Mouse (Mus musculus) kidney, postnatal 36 days (tissue): ENCODE measurements around the gene Bcap29.
"Not testable (repeated sequence)": the region's sequence is repeated elsewhere in the genome, so short reads cannot be mapped to it uniquely, and the experiment has no call there.

Experiments used
- DNase-seq, 2 experiments: peaks; one replicate each; pipeline ENCODE4 v3.0.0; 2021 to 2022; ENCODE audit warnings: mixed read lengths in 2 of 2

Bcap29 gene

DNA sequence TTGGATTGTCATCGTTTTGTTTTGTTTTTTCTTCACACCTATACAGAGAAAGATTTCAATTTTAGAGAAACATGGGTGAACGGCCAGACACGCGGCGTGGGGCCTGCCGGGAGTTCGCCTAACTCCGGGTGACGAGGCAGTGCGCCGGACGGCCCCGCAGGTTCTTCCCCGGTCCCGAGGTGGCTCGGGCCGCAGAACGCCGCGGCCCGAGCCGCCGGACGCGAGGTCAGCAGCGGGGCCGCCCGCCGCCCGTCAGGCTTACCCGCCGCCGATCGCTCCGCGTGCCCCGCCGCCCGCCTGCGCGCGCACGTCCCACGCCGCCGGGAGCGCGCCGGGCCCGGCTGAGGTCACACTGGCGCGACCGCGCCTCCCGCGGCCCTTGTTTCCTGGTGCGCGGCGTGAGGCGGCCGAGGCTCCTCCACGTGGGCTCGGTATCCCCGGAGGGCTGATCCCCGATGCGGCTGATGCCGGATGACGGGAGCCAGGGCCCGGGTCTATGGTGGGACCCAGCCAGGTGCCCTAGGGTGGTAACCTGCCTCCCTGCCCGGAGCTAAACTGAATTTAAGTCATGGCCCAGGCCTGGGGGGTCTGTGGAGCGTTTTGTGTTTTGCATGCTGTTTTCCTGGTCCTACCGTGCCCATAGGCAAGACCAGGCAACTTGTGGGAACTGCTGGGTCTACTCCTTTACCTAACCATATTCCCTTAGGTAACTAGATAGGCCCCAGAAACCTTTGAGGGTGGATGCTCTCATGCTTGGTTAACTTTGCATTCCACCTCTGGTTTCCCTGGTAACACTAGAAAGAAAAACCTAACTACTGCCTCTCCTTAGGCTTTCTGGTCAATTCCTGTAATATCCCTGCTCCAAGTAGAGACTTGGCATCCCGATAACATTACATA, at the start of gene Bcap29:
Bcap29 (minus strand) TSS at position 316 of the 897 bp plus-strand sequence.
- DNase-seq, result peak; percentile 73 to 90

DNA sequence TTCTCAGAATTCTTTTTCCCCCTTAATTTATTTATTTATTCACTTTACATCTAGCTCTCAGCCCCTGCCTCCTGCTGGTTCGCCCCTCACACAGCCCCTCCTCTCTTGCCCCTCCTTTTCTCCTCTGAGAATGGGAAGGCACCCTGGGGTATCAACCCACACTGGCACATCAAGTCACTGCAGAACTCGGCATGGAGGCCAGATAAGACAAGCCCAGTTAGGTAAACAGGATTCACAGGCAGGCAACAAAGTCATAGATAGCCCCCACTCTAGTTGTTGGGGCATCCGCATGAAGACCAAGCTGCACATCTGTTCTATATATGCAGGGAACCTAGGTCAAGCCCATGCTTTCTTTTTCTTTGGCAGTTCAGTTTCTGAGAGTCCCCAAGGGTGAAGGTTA, 32.7 kb upstream of the Bcap29 start:
- no peak for DNase-seq

DNA sequence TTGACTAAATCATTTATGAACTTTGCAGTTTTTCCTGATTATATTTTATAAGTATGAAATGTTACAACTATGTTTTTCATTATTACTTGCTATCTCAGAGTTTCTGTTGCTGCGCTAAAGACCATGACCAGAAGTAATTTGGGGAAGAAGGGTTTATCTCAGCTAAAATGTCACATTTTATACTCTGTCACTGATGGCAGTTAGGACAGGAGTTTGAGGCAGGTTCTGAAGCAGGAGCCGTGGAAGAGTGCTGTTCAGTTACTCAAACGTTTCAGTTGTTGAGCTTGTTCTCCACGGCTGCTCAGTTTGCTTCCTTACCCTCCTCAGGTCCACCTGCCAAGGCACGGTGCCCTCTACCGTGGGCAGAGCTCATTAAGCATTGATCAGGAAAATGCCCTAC, 31.5 kb upstream of the Bcap29 start:
- DNase-seq, result no peak

DNA sequence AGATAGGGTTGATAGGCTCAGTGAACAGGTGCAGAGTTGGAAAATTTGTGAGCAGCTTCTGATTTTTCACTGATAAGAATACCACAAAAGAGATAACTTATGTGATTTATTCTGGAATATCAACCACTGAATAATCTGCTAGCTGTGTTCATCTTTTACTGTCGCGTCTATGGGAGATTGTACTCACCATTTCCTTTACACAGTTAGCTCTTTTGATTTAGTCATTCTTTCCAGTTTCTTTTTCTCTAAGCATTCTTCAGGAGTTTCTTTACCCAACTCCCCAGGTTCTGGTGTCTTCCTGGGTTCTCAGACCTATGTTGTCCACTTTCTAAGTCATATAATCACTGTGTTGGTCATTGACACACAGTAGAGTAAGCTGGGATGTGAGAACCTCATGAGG, 22.4 kb upstream of the Bcap29 start:
- no peak for DNase-seq

DNA sequence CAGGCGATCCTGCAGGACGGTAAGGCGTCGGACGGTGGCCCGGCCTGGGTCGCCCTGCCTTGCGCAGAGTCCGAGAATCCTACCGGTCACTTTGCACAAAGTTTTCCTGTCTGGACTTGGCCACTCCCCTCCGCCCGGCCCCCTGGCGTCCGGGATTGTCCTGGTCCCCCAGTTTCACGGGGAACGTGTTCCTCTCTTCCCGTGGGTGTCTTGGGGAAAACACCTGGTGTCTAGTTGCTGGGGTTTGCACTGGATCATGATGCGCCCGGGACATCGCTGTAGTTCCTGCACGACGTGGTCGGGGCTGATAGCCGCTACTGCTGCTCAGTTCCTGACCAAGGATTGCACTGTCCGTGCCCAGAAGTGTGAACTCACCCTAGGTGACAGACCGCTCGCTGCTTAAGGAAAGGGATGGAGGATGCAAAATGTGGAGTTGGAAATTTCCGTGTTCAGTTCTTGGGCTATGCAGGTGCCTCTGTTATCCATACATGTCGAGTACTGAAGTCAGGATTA, 20.6 kb upstream of the Bcap29 start:
- DNase-seq, result no peak

DNA sequence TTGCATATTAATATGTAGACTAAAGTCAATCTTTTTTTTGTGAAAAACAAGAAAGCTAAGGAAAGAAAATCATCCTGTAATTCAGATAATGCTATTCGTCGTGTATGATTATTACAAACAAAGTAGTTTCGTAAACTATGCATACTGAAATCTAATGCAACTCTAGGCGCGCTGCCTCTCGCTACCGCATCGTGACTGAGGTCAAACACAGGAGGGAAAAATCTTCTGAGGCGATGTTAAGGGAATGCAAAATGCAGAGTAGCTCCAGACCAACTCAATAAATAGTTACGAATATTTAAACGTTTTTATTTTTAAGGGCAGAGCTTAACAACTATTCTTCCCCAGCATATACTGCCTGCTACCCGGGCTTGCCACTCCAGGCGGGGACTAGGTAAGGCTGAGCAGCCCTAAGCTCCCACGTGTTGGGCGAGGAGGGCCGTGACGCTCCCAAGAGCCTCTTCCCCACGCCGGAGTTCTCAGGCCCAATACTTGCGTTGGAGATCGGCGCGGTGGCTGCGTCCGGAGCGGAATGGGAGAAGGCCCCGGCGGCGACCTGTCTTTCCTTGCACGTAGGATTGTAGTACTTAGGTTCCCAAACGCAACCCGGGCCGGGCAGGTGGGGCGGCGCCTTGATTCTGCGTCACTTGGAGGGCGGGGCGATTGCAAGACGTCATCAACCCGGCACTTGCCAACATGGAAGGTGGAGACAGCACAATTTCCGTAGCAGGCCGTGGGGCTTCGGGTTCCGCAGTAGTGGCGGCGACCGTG, 19.9 kb upstream of the Bcap29 start, which contains the start of the genes Dus4l and Cog5:
Dus4l (minus strand) TSS at position 630 of the 768 bp plus-strand sequence.
Cog5 (plus strand) TSS at position 673 of the 768 bp plus-strand sequence.
- peak; percentile 96 to 97 for DNase-seq

DNA sequence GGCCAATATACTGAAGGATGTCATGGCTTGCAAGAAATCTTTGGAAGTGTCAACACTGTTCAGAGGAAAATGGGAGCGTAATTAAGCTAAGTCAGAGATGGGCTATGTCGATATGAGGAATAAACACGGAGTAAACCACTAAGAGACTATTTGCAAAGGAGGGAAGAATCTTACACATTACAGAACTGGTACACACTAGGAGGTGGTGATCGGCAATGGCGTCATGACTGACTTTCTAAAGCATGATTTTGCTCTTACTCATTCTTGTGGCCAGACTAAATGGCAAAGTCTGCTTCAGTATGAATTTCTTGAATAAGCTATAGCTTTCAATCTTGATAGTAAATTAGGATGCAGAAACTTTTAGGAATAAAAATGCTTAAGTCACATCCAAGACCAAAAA, 19.2 kb upstream of the Bcap29 start:
- no peak for DNase-seq

DNA sequence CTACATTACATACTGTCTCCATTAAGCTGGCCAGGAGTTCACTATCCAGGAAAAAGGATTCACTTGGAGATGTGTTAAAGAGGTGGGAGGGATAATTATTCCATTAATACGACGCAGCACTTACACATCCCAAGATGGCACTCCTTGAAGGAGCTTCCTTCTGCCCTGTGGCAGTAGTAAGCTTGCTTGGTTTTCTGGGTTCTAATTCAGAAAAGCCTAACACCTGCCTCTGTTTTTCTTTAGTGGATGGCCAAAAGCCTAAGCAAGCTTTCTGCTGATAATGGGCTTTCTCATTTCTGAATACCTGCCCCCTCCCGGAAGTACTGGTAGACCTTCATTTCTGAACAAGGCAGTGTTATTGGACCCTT, 766 bp upstream of the Bcap29 start:
- DNase-seq, result no peak

DNA sequence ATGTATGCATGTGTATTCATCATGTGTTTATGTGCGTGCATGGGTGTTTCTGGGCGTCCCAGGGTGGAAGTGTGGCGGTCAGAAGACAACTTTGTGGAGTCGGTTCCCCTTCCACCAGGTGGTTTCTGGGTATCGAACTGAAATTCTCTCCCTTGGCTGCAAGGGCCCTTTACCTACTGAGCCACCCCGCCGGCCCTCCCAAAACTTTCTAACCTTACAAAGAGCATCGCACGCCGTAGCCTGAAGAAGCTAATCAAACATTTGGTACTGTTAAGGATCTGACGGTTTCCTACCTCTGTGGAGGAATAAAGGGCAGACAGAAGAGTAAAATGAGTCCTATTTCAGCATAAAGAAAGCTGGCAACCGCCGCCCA, 502 bp downstream of the Bcap29 start:
- peak in 1 of 2 experiments; percentile 27 for DNase-seq

DNA sequence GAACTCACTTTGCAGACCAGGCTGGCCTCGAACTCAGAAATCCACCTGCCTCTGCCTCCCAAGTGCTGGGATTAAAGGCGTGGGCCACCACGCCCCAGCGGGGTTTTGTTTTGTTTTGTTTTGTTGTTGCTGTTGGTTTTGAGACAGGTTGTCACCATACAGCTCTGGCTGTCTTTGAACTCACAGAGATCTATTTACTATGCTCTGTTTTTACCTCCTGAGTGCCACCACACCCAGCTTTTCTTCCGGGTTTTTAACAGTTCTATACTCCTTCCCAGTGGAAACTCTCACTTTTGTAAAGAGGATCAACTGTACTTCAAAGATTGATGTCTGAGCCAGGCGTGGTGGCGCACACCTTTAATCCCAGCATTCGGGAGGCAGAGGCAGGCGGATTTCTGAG, 6.1 kb downstream of the Bcap29 start:
- not testable (repeated sequence) for DNase-seq

DNA sequence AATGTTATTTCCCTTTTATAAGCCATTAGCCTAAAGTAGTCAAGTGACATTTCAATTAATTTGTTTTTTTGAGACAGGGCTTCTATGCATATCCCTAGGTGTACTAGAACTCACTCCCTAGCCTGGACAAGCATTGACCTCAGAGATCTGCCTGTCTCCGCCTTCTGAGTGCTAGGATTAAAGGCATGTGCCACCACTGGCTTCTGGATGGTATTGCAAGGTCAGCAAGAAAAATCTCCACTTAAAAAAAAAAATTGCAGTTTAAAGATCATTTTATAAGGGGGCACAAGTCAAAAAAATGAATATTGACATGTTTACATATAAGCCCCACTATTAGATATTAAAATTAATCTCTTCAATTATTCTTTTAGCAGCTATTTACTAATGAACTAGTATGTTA, 9.4 kb downstream of the Bcap29 start:
- no peak for DNase-seq

DNA sequence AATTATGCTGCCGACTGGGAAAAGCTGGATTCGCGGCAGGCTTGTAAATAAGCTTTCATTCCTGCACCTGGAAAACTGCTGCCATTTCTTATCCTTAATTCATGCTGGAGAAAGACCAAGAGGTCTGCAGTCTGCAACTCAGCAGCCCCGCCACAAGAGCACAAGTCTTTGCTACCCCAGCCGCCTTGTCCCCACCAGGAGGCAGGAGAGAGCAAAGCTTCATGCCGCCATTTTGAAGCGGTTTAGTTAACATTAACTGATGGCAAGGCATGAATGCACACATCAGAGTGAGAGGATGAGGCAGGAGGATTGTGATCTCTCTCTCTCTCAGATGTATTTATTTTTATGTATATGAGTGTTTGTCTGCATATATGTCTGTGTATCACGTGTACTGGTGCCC, 14.4 kb downstream of the Bcap29 start:
- DNase-seq, result no peak

DNA sequence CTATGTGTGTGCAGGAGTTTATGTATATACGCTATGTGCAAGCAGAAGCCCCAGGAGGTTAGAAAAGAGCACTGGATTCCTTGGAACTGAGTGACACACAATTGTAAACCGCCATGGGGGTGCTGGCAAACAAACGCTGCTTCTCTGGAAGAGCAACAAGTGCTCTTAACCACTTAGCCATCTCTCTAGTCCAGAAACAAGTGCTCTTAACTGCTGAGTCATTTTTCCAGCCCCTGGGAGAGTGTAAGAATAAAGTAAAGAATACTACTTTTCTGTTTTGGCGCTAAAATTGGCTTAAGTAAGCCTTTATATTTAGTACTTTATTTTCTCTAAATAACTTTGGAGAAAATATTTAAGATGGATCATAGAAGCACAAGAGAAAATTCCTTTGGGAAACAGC, 21.1 kb downstream of the Bcap29 start:
- no peak for DNase-seq

DNA sequence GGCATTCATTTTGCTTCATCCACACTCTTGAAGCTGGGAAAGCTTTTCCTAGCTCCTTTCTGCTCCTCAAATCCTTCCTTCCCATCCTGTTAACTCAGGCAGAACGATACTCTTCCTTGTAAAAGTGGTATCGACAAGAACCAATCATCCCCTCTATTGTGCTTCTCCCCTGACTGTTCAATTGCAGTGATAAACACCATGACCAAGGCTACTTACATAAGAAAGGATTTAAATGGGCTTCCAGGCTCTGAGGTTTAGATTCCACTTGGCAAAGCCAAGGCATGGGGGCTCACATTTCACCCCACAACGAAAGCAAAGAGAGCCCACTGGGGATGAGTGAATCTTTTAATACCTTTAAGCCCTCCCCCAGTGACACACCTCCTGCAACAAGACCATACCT, 26.3 kb downstream of the Bcap29 start:
- no peak for DNase-seq

DNA sequence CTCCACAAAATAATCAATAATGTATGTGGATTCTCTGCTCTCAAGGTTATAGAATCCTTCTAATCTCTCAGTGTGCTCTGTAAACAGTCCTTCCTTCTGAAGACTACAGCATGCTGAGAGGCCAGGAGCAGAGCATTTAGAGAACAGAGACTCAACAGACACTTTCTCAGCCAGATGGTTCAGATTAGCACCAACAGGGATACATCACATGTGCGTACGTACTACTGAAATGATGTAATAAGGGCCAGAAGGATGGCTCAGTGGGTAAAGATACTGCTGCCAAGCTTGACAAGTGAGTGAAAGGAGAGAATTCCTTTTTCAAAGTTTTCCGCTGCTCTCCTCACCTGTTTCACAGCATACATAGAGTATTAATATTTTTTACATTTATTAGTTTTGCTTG, 29.6 kb downstream of the Bcap29 start:
- DNase-seq, result no peak

DNA sequence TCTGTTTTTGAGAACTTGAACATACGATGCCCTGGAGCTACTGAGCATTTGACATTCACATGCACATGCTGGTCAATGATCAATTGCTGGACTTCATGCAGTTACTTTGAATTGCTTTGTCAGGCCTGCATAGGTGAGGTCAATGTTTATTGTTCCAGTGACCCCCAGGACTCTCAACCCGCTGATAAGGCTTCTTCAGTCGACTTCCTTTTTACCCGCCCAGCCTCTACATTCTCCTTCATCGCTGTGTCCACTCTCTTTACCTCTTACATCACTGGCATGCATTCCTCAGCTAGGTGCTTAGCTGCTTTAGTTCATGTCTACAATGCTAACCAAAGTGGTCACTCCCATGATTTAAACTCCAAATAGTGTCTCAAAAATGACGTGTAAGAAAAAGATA, 30.9 kb downstream of the Bcap29 start:
- DNase-seq, result no peak

DNA sequence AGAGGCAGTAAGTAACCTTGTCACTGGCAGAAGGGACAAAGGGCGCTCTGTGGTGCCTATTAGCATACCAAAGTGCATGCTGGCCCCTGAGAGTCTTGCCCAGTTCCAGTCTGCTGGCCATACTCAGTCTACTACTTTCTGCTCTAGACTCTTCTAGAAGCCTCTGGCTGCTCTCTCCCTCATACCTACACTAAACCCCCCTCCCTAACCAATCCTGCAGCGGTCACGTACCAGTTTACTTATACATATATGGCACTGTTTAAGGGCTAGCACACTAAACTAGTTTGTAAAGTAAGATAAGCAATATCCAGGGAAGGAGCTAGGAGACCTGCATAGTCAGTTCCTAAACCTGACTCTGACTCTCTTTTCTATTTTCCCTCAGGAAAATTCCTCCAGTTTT, 40.2 kb downstream of the Bcap29 start:
- DNase-seq, result peak; percentile 27 to 33

DNA sequence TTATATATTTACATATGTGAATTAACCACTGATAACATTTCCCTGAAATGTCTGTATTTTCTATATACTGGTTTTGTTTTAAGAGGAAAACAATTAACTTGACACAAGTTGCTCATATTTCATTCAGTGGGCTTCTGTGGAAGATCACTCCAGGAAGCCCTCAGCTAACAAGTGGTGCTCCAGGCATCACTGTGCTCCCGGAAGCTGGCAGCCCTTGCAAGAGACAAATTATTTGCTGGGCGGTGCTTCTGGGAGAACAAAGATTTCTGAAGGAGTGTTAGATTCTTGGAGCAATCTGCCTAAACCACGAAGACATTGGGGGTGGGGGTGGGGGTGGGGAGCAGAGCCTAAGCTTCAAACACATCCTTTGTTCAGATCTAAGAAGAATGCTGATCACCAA, 42.4 kb downstream of the Bcap29 start:
- DNase-seq, result no peak

DNA sequence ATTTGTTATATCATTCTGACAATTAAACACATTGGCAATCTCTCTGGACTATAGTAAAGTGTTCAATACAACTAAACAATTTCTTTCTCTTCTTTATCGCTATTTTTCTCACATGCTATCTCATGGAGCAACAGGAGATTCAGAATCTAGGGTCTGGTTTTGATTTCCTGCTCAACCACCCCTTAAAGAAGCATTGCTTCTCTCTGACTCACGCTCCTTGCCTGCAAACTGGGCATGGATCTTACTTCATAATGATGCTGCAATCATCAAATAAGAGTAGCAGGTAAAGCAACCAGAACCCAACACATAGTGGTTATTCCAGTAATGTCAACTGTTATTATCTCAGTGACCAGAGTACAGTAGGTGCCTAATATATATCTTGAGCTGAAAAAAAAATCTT, 50.7 kb downstream of the Bcap29 start:
- no peak for DNase-seq

DNA sequence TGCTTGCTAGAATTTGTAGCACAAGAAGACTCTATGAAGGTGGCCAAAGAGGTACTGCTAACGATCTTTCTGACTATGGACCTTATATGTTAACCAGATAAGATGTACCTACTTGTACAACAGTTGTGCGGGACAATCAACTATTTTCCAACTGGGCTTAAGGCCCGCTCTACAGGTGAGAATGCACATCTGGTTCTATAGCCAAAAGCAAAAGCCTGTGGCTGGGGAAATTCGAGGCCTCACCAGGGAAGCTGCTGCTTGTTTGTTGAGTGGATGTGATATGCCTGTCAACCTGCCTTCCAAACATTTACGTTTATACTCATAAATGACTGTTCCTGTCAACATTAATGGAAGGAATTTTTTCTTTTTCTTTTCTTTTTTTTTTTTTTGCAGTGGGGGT, 52.4 kb downstream of the Bcap29 start:
- no peak for DNase-seq

DNA sequence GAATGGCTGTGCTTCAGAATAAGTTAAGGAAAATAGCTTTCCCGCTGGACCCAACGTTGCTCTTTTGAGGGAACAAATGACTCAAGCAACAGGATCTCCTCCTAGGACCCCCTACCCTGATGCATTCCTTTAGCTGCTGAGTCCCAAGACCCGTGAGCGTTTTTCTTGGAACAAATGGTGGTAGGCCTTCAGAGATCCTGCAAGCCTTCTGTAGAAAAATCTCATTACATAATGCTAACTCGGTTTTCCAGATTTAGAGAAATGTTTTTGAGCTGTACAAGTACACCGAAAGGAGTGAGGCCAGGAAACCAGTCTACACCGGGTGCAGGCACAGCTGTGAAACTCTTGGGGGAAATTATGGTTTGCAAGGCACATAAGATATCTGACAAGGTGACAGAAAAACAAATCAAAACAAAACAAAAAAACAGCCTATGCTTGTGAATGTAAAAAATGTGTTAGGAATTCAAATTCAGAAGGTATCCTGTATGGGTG, 53.1 kb downstream of the Bcap29 start:
- DNase-seq, result no peak

DNA sequence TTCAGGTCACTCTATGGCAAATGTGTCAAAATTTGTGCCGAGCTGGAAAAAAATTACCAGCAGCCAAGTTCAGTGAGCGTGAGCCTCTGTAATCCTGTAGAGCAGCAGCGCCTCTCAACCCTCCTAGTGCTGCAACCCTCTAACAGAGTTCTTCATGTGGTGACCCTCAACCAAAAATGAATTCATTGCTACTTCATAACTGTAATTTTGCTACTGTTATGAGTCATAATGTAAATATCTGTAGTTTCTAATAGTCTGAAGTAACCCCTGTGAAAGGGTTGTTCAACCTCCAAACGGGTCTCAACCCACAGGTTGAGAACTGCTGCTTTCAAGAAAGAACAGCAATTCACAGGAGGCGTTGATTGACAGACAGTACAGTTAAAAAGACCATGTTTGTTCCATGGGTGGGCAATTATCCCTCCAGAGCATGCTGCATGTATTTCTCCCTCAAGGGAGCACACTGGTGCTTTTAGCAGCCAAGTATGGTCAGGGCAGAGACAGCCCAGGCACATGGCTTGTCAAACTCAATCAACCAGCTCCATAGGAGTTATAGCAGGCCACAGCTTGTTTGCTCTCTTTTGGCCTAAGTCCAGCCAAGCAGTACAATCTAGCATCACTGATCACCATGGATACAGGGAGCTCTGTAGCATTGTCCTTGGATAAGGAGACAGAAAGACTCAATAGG, 53.7 kb downstream of the Bcap29 start:
- DNase-seq, result no peak
